Mouse (Mus musculus): ENCODE data around the gene Capza1. TPM values are rescaled to one million over a fixed set of nuclear protein-coding genes. Genes with fewer than 3 reads are reported as not detected.
"Not testable (repeated sequence)": the region's sequence is repeated elsewhere in the genome, so short reads cannot be mapped to it uniquely, and the experiment has no call there.

The Capza1 gene
- polyA plus RNA-seq, 1 experiment: 18.9 TPM

- H3K4me3 ChIP-seq (ENCODE audit: low read depth, low read length): no peak overlapping the region
- no peak for TF ChIP-seq CTCF (IDR thresholded peaks at IDR 0.05; ENCODE audit: extremely low read depth, insufficient read length, insufficient replicate concordance, low read depth, low read length)
- no peak for TF ChIP-seq POLR2A (IDR thresholded peaks at IDR 0.05; ENCODE audit: low read depth, low read length)
- no peaks in the 10 kb centered on the region for H3K27me3 ChIP-seq (ENCODE audit: control insufficient read depth, insufficient read depth, low read length)
- peaks cover 2% of the 10 kb centered on the region; the same call in 1 of the 2 replicates for H3K4me1 ChIP-seq (ENCODE audit: control insufficient read depth, insufficient read depth, insufficient read length, low read length)
- no peak overlapping the region for H3K27ac ChIP-seq (ENCODE audit: insufficient read depth, low read depth, low read length)
- peaks cover 31% of the 10 kb centered on the region for H3K36me3 ChIP-seq (ENCODE audit: control insufficient read depth, insufficient read depth, low read length)
Observed at GRCm38 (mm10) chr3:104869611-104870010, 5.3 kb upstream of the Capza1 start.

GRCm38 (mm10) chr3:104866674-104867073, 2.4 kb upstream of the Capza1 start:
- H3K27ac ChIP-seq (ENCODE audit: insufficient read depth, low read depth, low read length); H3K27me3 ChIP-seq (ENCODE audit: control insufficient read depth, insufficient read depth, low read length); H3K4me1 ChIP-seq (ENCODE audit: control insufficient read depth, insufficient read depth, insufficient read length, low read length); H3K4me3 ChIP-seq (ENCODE audit: low read depth, low read length): not testable (repeated sequence)
- peaks cover 11% of the 10 kb centered on the region for H3K36me3 ChIP-seq (ENCODE audit: control insufficient read depth, insufficient read depth, low read length)

GRCm38 (mm10) chr3:104865341-104865788, 1.1 kb upstream of the Capza1 start:
- under 1% methylated on average over 12 of the region's 12 CpGs for WGBS
- H3K36me3 ChIP-seq (ENCODE audit: control insufficient read depth, insufficient read depth, low read length): peaks cover 7% of the 10 kb centered on the region
- peak overlapping the region; percentile 99 for H3K27ac ChIP-seq (ENCODE audit: insufficient read depth, low read depth, low read length)
- peak overlapping the region; percentile 88 for H3K4me3 ChIP-seq (ENCODE audit: low read depth, low read length)
- TF ChIP-seq POLR2A (IDR thresholded peaks at IDR 0.05; ENCODE audit: low read depth, low read length) (no peak), CTCF (IDR thresholded peaks at IDR 0.05; ENCODE audit: extremely low read depth, insufficient read length, insufficient replicate concordance, low read depth, low read length) (no peak)
- H3K27me3 ChIP-seq (ENCODE audit: control insufficient read depth, insufficient read depth, low read length): no peaks in the 10 kb centered on the region
- H3K4me1 ChIP-seq (ENCODE audit: control insufficient read depth, insufficient read depth, insufficient read length, low read length): peaks cover 5% of the 10 kb centered on the region; the same call in 1 of the 2 replicates

- WGBS: under 1% methylated on average over 48 of the region's 48 CpGs
Observed at GRCm38 (mm10) chr3:104864651-104865340, 491 bp upstream of the Capza1 start.

GRCm38 (mm10) chr3:104858560-104858959, 5.7 kb downstream of the Capza1 start:
- no peaks in the 10 kb centered on the region for H3K27me3 ChIP-seq (ENCODE audit: control insufficient read depth, insufficient read depth, low read length)
- TF ChIP-seq POLR2A (IDR thresholded peaks at IDR 0.05; ENCODE audit: low read depth, low read length): no peak
- no peak for TF ChIP-seq CTCF (IDR thresholded peaks at IDR 0.05; ENCODE audit: extremely low read depth, insufficient read length, insufficient replicate concordance, low read depth, low read length)
- H3K4me3 ChIP-seq (ENCODE audit: low read depth, low read length): no peak overlapping the region
- no peak overlapping the region for H3K27ac ChIP-seq (ENCODE audit: insufficient read depth, low read depth, low read length)
- peaks cover 5% of the 10 kb centered on the region; the same call in 1 of the 2 replicates for H3K4me1 ChIP-seq (ENCODE audit: control insufficient read depth, insufficient read depth, insufficient read length, low read length)
- H3K36me3 ChIP-seq (ENCODE audit: control insufficient read depth, insufficient read depth, low read length): peaks cover 17% of the 10 kb centered on the region
- WGBS: 91% methylated on average over 1 of the region's 1 CpGs

More at GRCm38 (mm10) chr3:104864651-104865340, 491 bp upstream of the Capza1 start:
- TF ChIP-seq CTCF (IDR thresholded peaks at IDR 0.05; ENCODE audit: extremely low read depth, insufficient read length, insufficient replicate concordance, low read depth, low read length) (0 out of 2 replicates have a peak, but pooled peaks have one; percentile 5), POLR2A (IDR thresholded peaks at IDR 0.05; ENCODE audit: low read depth, low read length) (peak; percentile 89)
- Histone ChIP-seq H3K27ac (ENCODE audit: insufficient read depth, low read depth, low read length) (peak overlapping the region; percentile 99), H3K4me1 (ENCODE audit: control insufficient read depth, insufficient read depth, insufficient read length, low read length) (peaks cover 5% of the 10 kb centered on the region; the same call in 1 of the 2 replicates), H3K36me3 (ENCODE audit: control insufficient read depth, insufficient read depth, low read length) (peaks cover 7% of the 10 kb centered on the region), H3K27me3 (ENCODE audit: control insufficient read depth, insufficient read depth, low read length) (no peaks in the 10 kb centered on the region), H3K4me3 (ENCODE audit: low read depth, low read length) (peak overlapping the region; percentile 88)

GRCm38 (mm10) chr3:104856106-104856505, 8.2 kb downstream of the Capza1 start:
- TF ChIP-seq POLR2A (IDR thresholded peaks at IDR 0.05; ENCODE audit: low read depth, low read length): no peak
- no peak for TF ChIP-seq CTCF (IDR thresholded peaks at IDR 0.05; ENCODE audit: extremely low read depth, insufficient read length, insufficient replicate concordance, low read depth, low read length)
- Histone ChIP-seq H3K4me1 (ENCODE audit: control insufficient read depth, insufficient read depth, insufficient read length, low read length) (peaks cover 4% of the 10 kb centered on the region; the same call in 1 of the 2 replicates), H3K27me3 (ENCODE audit: control insufficient read depth, insufficient read depth, low read length) (no peaks in the 10 kb centered on the region), H3K36me3 (ENCODE audit: control insufficient read depth, insufficient read depth, low read length) (peaks cover 18% of the 10 kb centered on the region), H3K27ac (ENCODE audit: insufficient read depth, low read depth, low read length) (no peak overlapping the region), H3K4me3 (ENCODE audit: low read depth, low read length) (no peak overlapping the region)
- WGBS: 12% methylated on average over 1 of the region's 1 CpGs

GRCm38 (mm10) chr3:104854866-104855265, 9.4 kb downstream of the Capza1 start:
- TF ChIP-seq CTCF (IDR thresholded peaks at IDR 0.05; ENCODE audit: extremely low read depth, insufficient read length, insufficient replicate concordance, low read depth, low read length): no peak
- TF ChIP-seq POLR2A (IDR thresholded peaks at IDR 0.05; ENCODE audit: low read depth, low read length): no peak
- peaks cover 17% of the 10 kb centered on the region for H3K36me3 ChIP-seq (ENCODE audit: control insufficient read depth, insufficient read depth, low read length)
- H3K27ac ChIP-seq (ENCODE audit: insufficient read depth, low read depth, low read length): no peak overlapping the region
- peaks cover 2% of the 10 kb centered on the region; the same call in 1 of the 2 replicates for H3K4me1 ChIP-seq (ENCODE audit: control insufficient read depth, insufficient read depth, insufficient read length, low read length)
- no peak overlapping the region for H3K4me3 ChIP-seq (ENCODE audit: low read depth, low read length)
- H3K27me3 ChIP-seq (ENCODE audit: control insufficient read depth, insufficient read depth, low read length): no peaks in the 10 kb centered on the region
